Mouse (Mus musculus) liver, embryonic 15.5 days (tissue): Measurements from ENCODE around the gene Ccdc40. TPM values are rescaled to one million over a fixed set of nuclear protein-coding genes. Genes with fewer than 3 reads are reported as not detected.
"Not testable (repeated sequence)": the region's sequence is repeated elsewhere in the genome, so short reads cannot be mapped to it uniquely, and the experiment has no call there.

Source experiments
- ATAC-seq: fragments of 200-750 bp; cut with Nextera tagmentation; 2 replicates; pipeline ENCODE4 v1.8.0; 2017; ENCODE audit warnings: moderate number of reproducible peaks, mild to moderate bottlenecking, moderate library complexity; ENCODE audit not compliant: insufficient read depth
- H3K27ac ChIP-seq: fragments of 300-500 bp; sonication (generic); replicated peaks from 2 replicates; pipeline ENCODE4 v1.5.1; 2015; ENCODE audit warnings: mild to moderate bottlenecking, inconsistent platforms
- H3K27me3 ChIP-seq: fragments of 300-500 bp; sonication (generic); 2 replicates; pipeline ENCODE4 v1.6.1; 2015; ENCODE audit warnings: mild to moderate bottlenecking, inconsistent platforms
- H3K36me3 ChIP-seq: fragments of 300-500 bp; sonication (generic); replicated peaks from 2 replicates; pipeline ENCODE4 v1.6.1; 2015; ENCODE audit warnings: moderate library complexity, mild to moderate bottlenecking, inconsistent platforms
- H3K4me1 ChIP-seq: fragments of 300-500 bp; sonication (generic); replicated peaks from 2 replicates; pipeline ENCODE4 v1.6.1; 2015; ENCODE audit warnings: inconsistent platforms
- H3K4me2 ChIP-seq: fragments of 300-500 bp; sonication (generic); 2 replicates; pipeline ENCODE4 v1.6.1; 2015; ENCODE audit warnings: moderate library complexity, mild to moderate bottlenecking, inconsistent platforms
- H3K4me3 ChIP-seq: fragments of 300-500 bp; sonication (generic); replicated peaks from 2 replicates; pipeline ENCODE4 v1.5.1; 2015; ENCODE audit warnings: mild to moderate bottlenecking, inconsistent platforms
- H3K9ac ChIP-seq: fragments of 300-500 bp; sonication (generic); 2 replicates; pipeline ENCODE4 v1.6.1; 2015; ENCODE audit warnings: moderate library complexity, mild to moderate bottlenecking, inconsistent platforms
- H3K9me3 ChIP-seq: fragments of 300-500 bp; sonication (generic); replicated peaks from 2 replicates; pipeline ENCODE4 v1.6.1; 2016; ENCODE audit warnings: inconsistent platforms
- WGBS: fragments of 180-500 bp; shearing (Covaris S2); methylation state at CpG from one replicate; pipeline ENCODE4 v1.1.7; 2015; ENCODE audit warnings: mixed read lengths; ENCODE audit not compliant: insufficient replicate concordance; 5-methylcytosine and 5-hydroxymethylcytosine counted together
- polyA plus RNA-seq: library from polyadenylated mRNA; unstranded; fragments of >200 nt; fragmentation: Nextera tagmentation; extraction: Ambion mirVana; gene quantifications from 2 replicates; pipeline ENCODE4 v1.2.1, GENCODE M21; 2015

Gene Ccdc40
- polyA plus RNA-seq, 1 experiment from 2014 or later, result 0.70 TPM

DNA sequence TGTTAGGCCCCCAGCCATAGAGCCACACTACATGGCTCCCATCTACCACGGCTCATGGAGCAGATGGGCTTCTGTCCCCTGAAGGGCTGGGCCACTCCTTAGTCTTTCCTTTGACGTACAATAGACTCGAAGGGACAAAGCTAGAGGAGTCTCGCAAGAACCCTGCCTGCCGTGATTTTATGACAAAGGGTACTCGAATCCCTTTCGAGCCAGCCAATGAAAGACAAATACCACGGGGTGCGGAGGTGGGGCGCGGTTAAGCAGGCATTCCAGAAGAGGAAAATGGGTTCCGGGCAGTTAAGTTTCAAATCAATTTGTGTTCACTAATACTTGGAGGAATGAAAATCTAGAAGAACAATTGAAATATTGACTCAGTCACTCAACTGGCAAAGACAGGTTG lies 11.1 kb downstream of the Ccdc40 start:
- Histone ChIP-seq H3K9ac (no peak overlapping the region), H3K27me3 (peaks cover 5% of the 10 kb centered on the region; the same call in 1 of the 2 replicates), H3K4me2 (no peak overlapping the region), H3K9me3 (no peaks in the 10 kb centered on the region), H3K4me1 (peaks cover 14% of the 10 kb centered on the region), H3K36me3 (no peaks in the 10 kb centered on the region), H3K4me3 (no peak overlapping the region), H3K27ac (no peak overlapping the region)
- 82% methylated on average over 12 of the region's 12 CpGs for WGBS
- no peak for ATAC-seq

DNA sequence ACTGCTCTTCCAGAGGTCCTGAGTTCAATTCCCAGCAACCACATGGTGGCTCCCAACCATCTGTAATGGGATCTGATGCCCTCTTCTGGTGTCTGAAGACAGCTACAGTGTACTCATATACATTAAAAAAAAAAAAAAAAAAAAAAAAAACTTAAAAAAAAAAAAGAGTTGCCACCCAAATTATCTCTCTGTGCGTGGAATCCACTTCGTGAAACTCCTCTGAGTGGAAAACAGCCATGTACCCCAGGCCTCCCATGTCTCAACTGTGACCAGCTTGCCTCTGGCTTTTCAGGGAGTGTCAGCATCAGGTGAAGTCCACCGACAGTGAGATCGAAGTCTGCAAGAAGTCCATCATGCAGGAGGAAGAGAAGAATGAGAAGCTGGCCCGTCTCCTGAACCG lies 17.2 kb downstream of the Ccdc40 start:
- H3K4me1 ChIP-seq, H3K27me3 ChIP-seq, H3K36me3 ChIP-seq, H3K4me2 ChIP-seq, H3K9me3 ChIP-seq, ATAC-seq, H3K4me3 ChIP-seq, H3K27ac ChIP-seq, H3K9ac ChIP-seq: not testable (repeated sequence)
- 69% methylated on average over 6 of the region's 6 CpGs for WGBS

DNA sequence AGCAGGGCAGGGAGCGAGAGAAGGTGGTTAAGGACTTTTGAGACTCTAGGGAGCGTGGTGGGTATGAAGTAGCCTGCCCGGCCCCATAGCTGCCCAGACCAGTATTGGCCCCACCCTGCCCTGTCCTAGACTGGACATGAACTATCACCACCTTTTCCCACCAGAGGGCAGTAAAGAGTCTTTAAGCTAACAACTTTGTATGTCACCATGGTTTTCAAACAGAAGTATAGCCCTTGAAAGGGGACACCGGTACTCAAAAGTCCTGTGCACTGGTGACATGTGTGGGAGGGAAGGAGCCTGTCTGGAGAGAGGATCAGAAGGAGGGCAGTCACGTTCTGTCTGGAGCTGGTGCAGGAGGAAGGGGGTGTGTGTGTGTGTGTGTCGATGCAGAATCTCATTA lies 20.6 kb downstream of the Ccdc40 start:
- Histone ChIP-seq H3K9me3 (no peaks in the 10 kb centered on the region), H3K4me3 (no peak overlapping the region), H3K4me1 (peaks cover 23% of the 10 kb centered on the region), H3K4me2 (no peak overlapping the region), H3K36me3 (no peaks in the 10 kb centered on the region), H3K27me3 (peaks cover 15% of the 10 kb centered on the region; the same call in 1 of the 2 replicates), H3K9ac (no peak overlapping the region), H3K27ac (no peak overlapping the region)
- WGBS, result 18% methylated on average over 6 of the region's 6 CpGs
- ATAC-seq, result no peak

DNA sequence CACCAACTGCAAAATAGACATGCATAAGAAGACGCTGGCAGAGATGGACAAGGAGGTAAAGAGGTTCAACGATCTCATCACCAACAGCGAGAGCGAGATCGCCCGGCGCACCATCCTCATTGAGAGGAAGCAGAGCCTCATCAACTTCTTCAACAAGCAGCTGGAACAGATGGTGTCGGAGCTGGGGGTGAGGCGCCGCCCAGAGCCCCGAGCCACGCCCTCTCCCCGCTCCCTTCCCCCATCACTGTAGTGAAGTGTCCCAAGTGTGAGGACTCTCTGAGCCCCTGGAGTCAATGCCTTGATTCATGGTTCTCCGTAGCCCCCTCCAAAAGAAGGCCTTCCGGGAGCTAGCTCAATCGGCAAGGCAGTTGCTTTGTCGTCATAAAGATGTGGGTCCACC lies 22.6 kb downstream of the Ccdc40 start:
- Histone ChIP-seq H3K4me1 (peaks cover 23% of the 10 kb centered on the region), H3K4me2 (no peak overlapping the region), H3K4me3 (no peak overlapping the region), H3K36me3 (no peaks in the 10 kb centered on the region), H3K27me3 (peaks cover 15% of the 10 kb centered on the region; the same call in 1 of the 2 replicates), H3K9ac (no peak overlapping the region), H3K9me3 (no peaks in the 10 kb centered on the region), H3K27ac (no peak overlapping the region)
- WGBS, result 34% methylated on average over 17 of the region's 17 CpGs
- no peak for ATAC-seq

DNA sequence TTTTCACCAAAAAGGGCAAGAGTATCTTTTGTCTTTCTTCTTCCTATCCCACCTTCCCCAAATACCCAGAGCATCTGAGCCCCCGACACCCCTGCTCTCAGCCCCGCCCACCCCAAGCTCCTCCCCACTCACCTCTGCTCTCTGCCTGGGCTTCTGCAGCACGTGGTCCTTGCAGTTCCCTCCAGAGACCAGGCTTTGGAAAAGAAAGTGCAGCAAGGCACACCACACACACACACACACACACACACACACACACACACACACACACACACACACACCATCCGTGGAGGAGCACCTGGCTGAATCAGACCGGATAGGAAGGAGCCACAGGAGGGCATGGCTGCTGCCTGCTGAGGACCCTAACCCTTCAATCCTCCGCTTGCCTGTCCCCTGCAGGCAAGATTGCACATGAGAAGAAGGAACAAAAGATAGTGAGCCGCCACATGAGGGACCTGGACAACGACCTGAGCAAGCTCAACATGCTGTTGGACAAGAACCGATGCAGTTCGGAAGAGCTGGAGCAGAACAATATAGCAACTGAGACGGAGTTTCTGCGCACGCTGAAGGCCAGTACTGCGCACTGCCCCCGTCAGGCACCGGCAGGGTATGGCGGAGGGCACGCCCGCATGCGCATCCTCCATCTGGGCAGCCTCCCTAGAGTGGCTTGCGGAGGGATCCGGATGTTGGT lies 24.6 kb downstream of the Ccdc40 start:
- 1% methylated on average over 22 of the region's 22 CpGs for WGBS
- Histone ChIP-seq H3K9me3 (no peaks in the 10 kb centered on the region), H3K27me3 (peaks cover 15% of the 10 kb centered on the region; the same call in 1 of the 2 replicates), H3K4me3 (no peak overlapping the region), H3K4me2 (peak overlapping the region; percentile 49), H3K27ac (no peak overlapping the region), H3K4me1 (peaks cover 24% of the 10 kb centered on the region), H3K36me3 (no peaks in the 10 kb centered on the region), H3K9ac (no peak overlapping the region)
- ATAC-seq, result peak; percentile 59

DNA sequence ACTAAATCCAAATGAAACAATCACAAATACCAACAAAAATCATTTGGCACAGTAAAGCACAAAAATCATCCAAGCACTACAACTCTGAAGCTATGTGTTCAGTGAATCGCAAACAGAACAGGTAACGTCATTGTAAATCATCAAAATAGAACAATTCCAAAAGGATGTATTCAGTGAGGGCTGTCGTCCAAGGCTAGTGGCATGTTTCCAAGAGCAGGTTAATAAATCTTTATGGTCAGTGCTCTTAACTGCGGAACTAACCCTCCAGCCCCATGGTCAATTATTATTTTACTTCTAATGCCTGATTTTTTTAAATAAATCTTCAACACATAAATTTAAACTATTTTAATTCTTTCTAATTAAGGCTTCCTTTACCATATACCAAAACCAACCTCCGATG lies 28.2 kb downstream of the Ccdc40 start:
- not testable (repeated sequence) for H3K4me2 ChIP-seq, H3K4me3 ChIP-seq, H3K27me3 ChIP-seq, H3K27ac ChIP-seq, H3K9me3 ChIP-seq, ATAC-seq, H3K9ac ChIP-seq, H3K36me3 ChIP-seq
- H3K4me1 ChIP-seq, result peaks cover 19% of the 10 kb centered on the region
- WGBS, result 71% methylated on average over 5 of the region's 5 CpGs

DNA sequence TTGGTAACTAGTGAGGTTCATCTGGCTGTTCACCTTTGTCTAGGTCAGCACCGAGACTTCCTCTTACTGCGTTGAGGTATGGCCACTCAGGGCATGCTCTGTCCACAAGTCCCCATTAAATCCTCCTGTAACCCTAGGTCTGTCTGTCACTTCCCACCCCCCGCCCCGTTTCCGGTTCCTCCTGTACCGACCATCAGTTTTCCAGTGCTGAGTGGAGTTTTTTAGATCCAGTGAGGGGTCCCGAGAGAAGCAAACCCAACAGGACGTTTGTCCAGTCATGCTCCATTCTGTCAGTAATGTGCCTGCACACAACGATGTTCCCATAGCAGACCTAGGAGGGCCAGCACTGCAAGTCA lies 29.8 kb downstream of the Ccdc40 start:
- no peak for ATAC-seq
- Histone ChIP-seq H3K4me1 (peaks cover 4% of the 10 kb centered on the region; the same call in 1 of the 2 replicates), H3K4me3 (peak overlapping the region; percentile 36; the same call in 1 of the 2 replicates)

DNA sequence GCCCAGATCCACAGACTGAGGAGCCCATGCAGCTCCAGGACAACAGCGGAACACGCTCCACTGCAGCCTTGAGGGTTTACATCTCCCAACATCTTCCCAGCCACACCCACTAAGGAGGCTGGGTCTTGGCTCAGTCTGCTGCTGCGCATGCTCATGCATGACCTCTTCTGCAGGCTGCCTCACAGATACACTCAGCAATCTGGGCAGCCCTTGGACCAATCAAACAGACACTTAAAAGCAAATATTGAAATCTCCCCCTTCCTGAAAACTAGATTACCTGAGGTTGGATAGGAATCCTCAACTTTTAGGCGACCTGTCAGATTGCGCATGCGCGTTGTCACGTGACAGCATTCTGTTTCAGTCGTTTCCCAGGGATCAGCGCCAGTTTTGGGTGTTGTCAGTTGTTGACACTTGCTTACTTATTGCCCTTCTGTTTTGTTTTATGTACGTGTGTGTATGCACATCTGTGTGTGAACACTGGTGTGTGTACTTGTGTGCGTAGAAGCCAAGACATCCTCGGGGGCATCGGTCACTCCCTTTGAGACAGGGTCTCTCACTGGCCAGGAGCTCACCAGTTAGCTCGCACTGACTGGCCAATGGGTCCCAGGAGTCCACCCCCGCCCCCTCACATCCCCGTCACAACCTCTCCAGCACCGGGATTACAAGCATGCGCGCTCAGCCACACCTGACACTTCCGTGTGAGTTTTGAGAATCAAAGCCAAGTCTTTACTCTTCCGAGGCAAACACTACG lies 30.4 kb downstream of the Ccdc40 start:
- peaks cover 3% of the 10 kb centered on the region; the same call in 1 of the 2 replicates for H3K4me1 ChIP-seq
- H3K4me3 ChIP-seq, result peak overlapping the region; percentile 36
- H3K36me3 ChIP-seq, result no peaks in the 10 kb centered on the region
- WGBS, result 63% methylated on average over 23 of the region's 23 CpGs
- 0 out of 2 replicates have a peak overlapping the region, but pooled peaks have one; percentile 24 for H3K27ac ChIP-seq
- no peaks in the 10 kb centered on the region for H3K9me3 ChIP-seq
- no peak overlapping the region for H3K9ac ChIP-seq
- peak; percentile 65; the same call in 1 of the 2 replicates for ATAC-seq
- no peaks in the 10 kb centered on the region for H3K27me3 ChIP-seq
- peak overlapping the region; percentile 59 for H3K4me2 ChIP-seq

More for the DNA sequence above, 29.8 kb downstream of the Ccdc40 start:
- no peaks in the 10 kb centered on the region for H3K36me3 ChIP-seq
- 46% methylated on average over 9 of the region's 9 CpGs for WGBS
- no peaks in the 10 kb centered on the region for H3K9me3 ChIP-seq
- H3K9ac ChIP-seq, result no peak overlapping the region
- H3K4me2 ChIP-seq, result peak overlapping the region; percentile 59
- no peaks in the 10 kb centered on the region; the same call in 1 of the 2 replicates for H3K27me3 ChIP-seq
- H3K27ac ChIP-seq, result no peak overlapping the region

DNA sequence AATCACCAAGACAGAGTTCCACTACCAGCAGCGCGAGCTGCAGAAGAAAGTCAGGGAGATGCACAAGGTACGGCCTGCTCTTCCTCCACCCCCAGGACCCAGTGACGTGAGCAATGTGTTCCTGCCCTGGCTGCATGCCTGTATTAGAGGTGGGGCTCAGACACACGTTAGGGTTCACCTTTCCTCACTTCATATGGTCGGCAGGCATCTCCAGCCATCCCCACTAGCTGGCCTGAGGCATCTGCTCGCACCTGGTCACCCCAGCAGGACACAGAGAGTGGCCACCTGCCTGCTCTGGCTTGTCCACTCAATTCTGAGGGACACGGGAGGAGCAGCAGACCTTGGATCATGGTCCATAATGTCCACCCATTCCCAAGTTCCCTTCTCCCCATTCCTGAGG lies 31.6 kb downstream of the Ccdc40 start:
- Histone ChIP-seq H3K4me3 (no peak overlapping the region), H3K9ac (no peak overlapping the region), H3K27ac (no peak overlapping the region), H3K4me1 (peaks cover 3% of the 10 kb centered on the region; the same call in 1 of the 2 replicates), H3K27me3 (no peaks in the 10 kb centered on the region), H3K9me3 (no peaks in the 10 kb centered on the region), H3K36me3 (no peaks in the 10 kb centered on the region), H3K4me2 (no peak overlapping the region)
- 68% methylated on average over 8 of the region's 8 CpGs for WGBS
- no peak for ATAC-seq

DNA sequence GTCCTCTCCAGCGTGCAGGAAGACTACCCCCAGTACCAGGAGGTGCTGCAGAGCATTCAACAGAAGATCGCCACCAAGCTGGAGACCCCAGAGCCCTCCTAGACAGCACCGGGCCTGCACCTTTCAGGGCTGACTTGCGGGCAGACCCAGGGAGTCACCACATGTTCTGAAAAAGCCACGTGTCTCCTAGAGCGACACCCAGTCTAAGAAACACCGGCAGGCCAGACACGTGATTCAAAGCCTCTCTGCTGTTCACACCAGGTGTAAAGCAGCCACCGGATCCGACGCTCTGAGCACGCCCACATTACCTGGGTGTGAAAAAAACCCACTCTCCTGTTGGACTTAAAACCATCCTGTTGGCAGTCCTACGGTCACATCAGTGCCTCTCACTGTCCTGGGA lies 36.0 kb downstream of the Ccdc40 start:
- Histone ChIP-seq H3K9me3 (no peaks in the 10 kb centered on the region), H3K4me3 (no peak overlapping the region), H3K36me3 (no peaks in the 10 kb centered on the region), H3K27ac (no peak overlapping the region), H3K9ac (no peak overlapping the region), H3K27me3 (no peaks in the 10 kb centered on the region), H3K4me1 (peaks cover 25% of the 10 kb centered on the region), H3K4me2 (no peak overlapping the region)
- 74% methylated on average over 13 of the region's 13 CpGs for WGBS
- ATAC-seq, result no peak

DNA sequence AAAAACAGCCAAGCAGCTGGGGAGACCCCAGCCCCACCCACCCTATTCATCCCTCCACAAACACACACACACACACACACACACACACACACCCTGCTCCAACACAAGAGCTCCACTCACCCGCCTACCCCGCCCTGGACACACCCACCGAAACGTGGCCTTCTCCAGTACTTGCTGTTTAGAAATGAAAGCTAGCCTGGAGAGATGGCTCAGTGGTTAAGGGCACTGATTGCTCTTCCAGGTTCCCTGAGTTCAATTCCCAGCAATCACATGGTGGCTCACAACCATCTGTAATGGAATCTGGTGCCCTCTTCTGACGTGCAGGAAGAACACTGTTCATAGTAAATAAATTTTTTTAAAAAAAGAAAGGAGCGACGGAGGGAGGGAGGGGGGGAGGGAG lies 37.4 kb downstream of the Ccdc40 start:
- no peak overlapping the region for H3K4me2 ChIP-seq
- H3K4me3 ChIP-seq, result no peak overlapping the region
- 47% methylated on average over 7 of the region's 7 CpGs for WGBS
- peaks cover 27% of the 10 kb centered on the region for H3K4me1 ChIP-seq
- no peak overlapping the region for H3K9ac ChIP-seq
- no peaks in the 10 kb centered on the region for H3K27me3 ChIP-seq
- no peak overlapping the region for H3K27ac ChIP-seq
- H3K36me3 ChIP-seq, result no peaks in the 10 kb centered on the region
- ATAC-seq, result no peak
- no peaks in the 10 kb centered on the region for H3K9me3 ChIP-seq
